Mouse (Mus musculus) stomach, embryonic 15.5 days (tissue): ENCODE data around the gene Zfp358. TPM values are rescaled to one million over a fixed set of nuclear protein-coding genes. Genes with fewer than 3 reads are reported as not detected.

Experiments
- ATAC-seq: fragments of 200-750 bp; cut with Nextera tagmentation; 2 replicates; pipeline ENCODE4 v1.8.0; 2017; ENCODE audit warnings: low read depth, moderate number of reproducible peaks, moderate TSS enrichment; ENCODE audit not compliant: insufficient read depth, low FRiP score
- H3K27ac ChIP-seq: fragments of 300-500 bp; sonication (generic); 2 replicates; pipeline ENCODE4 v1.5.1; 2015; ENCODE audit warnings: mild to moderate bottlenecking, inconsistent platforms
- H3K27me3 ChIP-seq: fragments of 300-500 bp; sonication (generic); replicated peaks from 2 replicates; pipeline ENCODE4 v1.6.1; 2015; ENCODE audit warnings: inconsistent platforms
- H3K36me3 ChIP-seq: fragments of 300-500 bp; sonication (generic); 2 replicates; pipeline ENCODE4 v1.6.1; 2015; ENCODE audit warnings: inconsistent platforms
- H3K4me1 ChIP-seq: fragments of 300-500 bp; sonication (generic); 2 replicates; pipeline ENCODE4 v1.6.1; 2015; ENCODE audit warnings: inconsistent platforms
- H3K4me2 ChIP-seq: fragments of 300-500 bp; sonication (generic); 2 replicates; pipeline ENCODE4 v1.6.1; 2015; ENCODE audit warnings: mild to moderate bottlenecking, inconsistent platforms
- H3K4me3 ChIP-seq: fragments of 300-500 bp; sonication (generic); replicated peaks from 2 replicates; pipeline ENCODE4 v1.5.1; 2015; ENCODE audit warnings: inconsistent platforms
- H3K9ac ChIP-seq: fragments of 300-500 bp; sonication (generic); 2 replicates; pipeline ENCODE4 v1.6.1; 2015; ENCODE audit warnings: inconsistent platforms
- H3K9me3 ChIP-seq: fragments of 300-500 bp; sonication (generic); 2 replicates; pipeline ENCODE4 v1.6.1; 2016; ENCODE audit warnings: inconsistent platforms
- WGBS: fragments of 180-500 bp; shearing (Covaris S2); methylation state at CpG from one replicate; pipeline ENCODE4 v1.1.7; 2015; 5-methylcytosine and 5-hydroxymethylcytosine counted together
- polyA plus RNA-seq: library from polyadenylated mRNA; unstranded; fragments of >200 nt; fragmentation: Nextera tagmentation; extraction: Ambion mirVana; gene quantifications from 2 replicates; pipeline ENCODE4 v1.2.1, GENCODE M21; 2015

Zfp358 gene
- polyA plus RNA-seq, 1 experiment from 2014 or later = 34.5 TPM

- Histone ChIP-seq H3K4me1 (no peaks in the 10 kb centered on the region), H3K4me2 (no peak overlapping the region), H3K9ac (no peak overlapping the region), H3K9me3 (no peaks in the 10 kb centered on the region), H3K27ac (0 out of 2 replicates have a peak overlapping the region, but pooled peaks have one; percentile 11), H3K27me3 (peaks cover 6% of the 10 kb centered on the region; the same call in 1 of the 2 replicates), H3K4me3 (no peak overlapping the region), H3K36me3 (no peaks in the 10 kb centered on the region)
- WGBS = 43% methylated on average over 4 of the region's 4 CpGs
- no peak for ATAC-seq
These were observed 12.6 kb upstream of the Zfp358 start for GRCm38 (mm10) chr8:3480221-3480785.

GRCm38 (mm10) chr8:3481605-3482004, 11.3 kb upstream of the Zfp358 start:
- WGBS = 61% methylated on average over 5 of the region's 5 CpGs
- Histone ChIP-seq H3K4me2 (no peak overlapping the region), H3K9ac (no peak overlapping the region), H3K36me3 (no peaks in the 10 kb centered on the region), H3K4me1 (no peaks in the 10 kb centered on the region), H3K27me3 (no peaks in the 10 kb centered on the region), H3K9me3 (no peaks in the 10 kb centered on the region), H3K4me3 (no peak overlapping the region), H3K27ac (no peak overlapping the region)
- no peak for ATAC-seq

DNA sequence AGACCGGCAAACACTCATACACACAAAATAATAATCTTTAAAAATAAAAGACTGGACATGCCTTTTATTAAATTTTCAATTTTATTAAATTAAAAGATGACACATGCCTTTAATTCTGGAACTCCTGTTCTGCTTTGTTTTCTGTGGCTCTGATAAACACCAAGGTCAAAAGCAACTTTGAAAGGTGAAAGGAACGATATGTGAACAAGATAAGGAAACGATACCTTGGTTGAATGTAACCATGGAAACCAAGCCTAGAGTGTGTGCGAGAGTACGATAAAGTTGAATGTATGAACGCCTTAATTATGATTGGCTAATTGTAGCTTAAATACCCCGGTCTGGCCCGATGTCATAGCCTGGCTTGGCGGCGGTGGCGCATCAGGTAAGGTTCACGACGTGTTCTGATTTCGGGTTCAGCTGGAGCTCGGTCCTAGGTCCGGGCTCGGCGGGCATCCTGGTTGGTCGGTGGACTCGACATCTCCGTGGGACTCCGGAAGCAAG, 10.6 kb upstream of the Zfp358 start:
- no peak for ATAC-seq
- H3K27me3 ChIP-seq = no peaks in the 10 kb centered on the region
- no peak overlapping the region for H3K9ac ChIP-seq
- H3K36me3 ChIP-seq = no peaks in the 10 kb centered on the region
- H3K27ac ChIP-seq = no peak overlapping the region
- no peak overlapping the region for H3K4me3 ChIP-seq
- no peak overlapping the region for H3K4me2 ChIP-seq
- H3K4me1 ChIP-seq = no peaks in the 10 kb centered on the region
- 84% methylated on average over 22 of the region's 22 CpGs for WGBS
- H3K9me3 ChIP-seq = no peaks in the 10 kb centered on the region

GRCm38 (mm10) chr8:3483546-3483945, 9.4 kb upstream of the Zfp358 start:
- no peak for ATAC-seq
- Histone ChIP-seq H3K9me3 (no peaks in the 10 kb centered on the region), H3K36me3 (no peaks in the 10 kb centered on the region), H3K4me3 (no peak overlapping the region), H3K9ac (no peak overlapping the region), H3K4me2 (no peak overlapping the region), H3K27me3 (no peaks in the 10 kb centered on the region), H3K4me1 (no peaks in the 10 kb centered on the region), H3K27ac (no peak overlapping the region)
- 70% methylated on average over 7 of the region's 7 CpGs for WGBS

GRCm38 (mm10) chr8:3485192-3485591, 7.7 kb upstream of the Zfp358 start:
- no peak for ATAC-seq
- H3K27ac ChIP-seq = no peak overlapping the region
- WGBS = 30% methylated on average over 5 of the region's 5 CpGs
- H3K36me3 ChIP-seq = no peaks in the 10 kb centered on the region
- H3K4me3 ChIP-seq = no peak overlapping the region
- no peaks in the 10 kb centered on the region for H3K4me1 ChIP-seq
- no peak overlapping the region for H3K4me2 ChIP-seq
- no peaks in the 10 kb centered on the region for H3K9me3 ChIP-seq
- no peak overlapping the region for H3K9ac ChIP-seq
- no peaks in the 10 kb centered on the region for H3K27me3 ChIP-seq

DNA sequence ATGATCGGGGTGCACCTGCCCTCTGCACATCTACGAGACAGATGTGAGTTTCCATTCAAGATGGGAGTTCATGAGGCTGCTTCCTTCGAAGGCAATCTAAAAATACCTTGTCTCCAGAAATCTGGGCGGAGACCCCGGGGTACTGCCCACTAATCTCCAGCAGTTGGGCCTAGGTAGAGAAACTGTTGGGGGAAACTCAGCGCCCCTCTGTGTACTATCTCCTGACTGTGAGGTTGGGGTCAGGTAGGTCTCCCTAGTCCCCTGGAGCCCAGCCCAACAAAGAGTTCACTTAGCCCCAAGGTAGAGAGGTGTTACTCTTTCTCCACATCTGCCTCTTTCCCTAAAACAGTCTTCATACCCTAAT, 889 bp downstream of the Zfp358 start:
- H3K27me3 ChIP-seq = no peaks in the 10 kb centered on the region

GRCm38 (mm10) chr8:3495578-3496427, 2.9 kb downstream of the Zfp358 start:
- Histone ChIP-seq H3K27me3 (no peaks in the 10 kb centered on the region), H3K4me3 (no peak overlapping the region), H3K9ac (no peak overlapping the region), H3K4me1 (peaks cover 4% of the 10 kb centered on the region; the same call in 1 of the 2 replicates), H3K36me3 (peaks cover 16% of the 10 kb centered on the region), H3K27ac (no peak overlapping the region), H3K9me3 (no peaks in the 10 kb centered on the region), H3K4me2 (no peak overlapping the region)
- WGBS = 95% methylated on average over 44 of the region's 44 CpGs
- no peak for ATAC-seq

More for the DNA sequence above, 889 bp downstream of the Zfp358 start:
- Histone ChIP-seq H3K36me3 (peaks cover 16% of the 10 kb centered on the region), H3K4me2 (peak overlapping the region; percentile 67), H3K9ac (peak overlapping the region; percentile 99), H3K9me3 (no peaks in the 10 kb centered on the region), H3K4me1 (peaks cover 3% of the 10 kb centered on the region; the same call in 1 of the 2 replicates), H3K27ac (peak overlapping the region; percentile 85; the same call in 1 of the 2 replicates), H3K4me3 (peak overlapping the region; percentile 96)
- WGBS = 26% methylated on average over 6 of the region's 6 CpGs
- ATAC-seq = 0 out of 2 replicates have a peak, but pooled peaks have one; percentile 1

DNA sequence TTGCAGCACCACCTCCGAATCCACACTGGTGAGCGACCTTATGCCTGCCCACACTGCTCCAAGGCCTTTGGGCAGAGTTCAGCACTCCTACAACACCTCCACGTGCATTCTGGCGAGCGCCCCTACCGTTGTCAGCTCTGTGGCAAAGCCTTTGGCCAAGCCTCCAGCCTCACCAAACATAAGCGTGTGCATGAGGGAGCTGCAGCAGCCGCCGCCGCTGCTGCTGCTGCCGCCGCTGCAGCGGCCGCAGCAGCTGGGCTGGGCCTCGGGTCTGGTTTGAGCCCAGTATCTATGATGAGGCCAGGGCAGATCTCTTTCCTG, 3.5 kb downstream of the Zfp358 start:
- no peak for ATAC-seq
- no peak overlapping the region for H3K4me3 ChIP-seq
- H3K27me3 ChIP-seq = no peaks in the 10 kb centered on the region
- H3K4me2 ChIP-seq = no peak overlapping the region
- peaks cover 16% of the 10 kb centered on the region for H3K36me3 ChIP-seq
- no peak overlapping the region for H3K27ac ChIP-seq
- WGBS = 94% methylated on average over 15 of the region's 15 CpGs
- peaks cover 10% of the 10 kb centered on the region for H3K4me1 ChIP-seq
- H3K9me3 ChIP-seq = no peaks in the 10 kb centered on the region
- H3K9ac ChIP-seq = no peak overlapping the region

DNA sequence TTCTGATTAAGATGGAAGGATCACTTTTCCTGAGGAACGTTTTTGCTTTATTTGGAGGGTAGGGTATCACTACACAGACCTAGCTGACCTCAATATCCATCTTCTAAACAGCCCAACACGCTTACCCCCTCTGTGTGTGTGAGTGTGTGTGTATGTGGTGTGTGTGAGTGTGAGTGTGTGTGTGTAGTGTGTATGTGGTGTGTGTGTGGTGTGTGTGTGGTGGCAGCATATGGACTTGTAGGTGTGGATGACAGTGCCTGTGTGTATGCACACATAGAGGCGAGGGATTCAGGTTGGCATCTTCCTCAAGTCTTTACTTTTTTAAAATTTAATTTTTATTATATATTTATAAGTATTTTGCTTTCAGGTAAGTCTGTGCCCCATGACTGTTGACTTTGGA, 5.6 kb downstream of the Zfp358 start:
- WGBS = 80% methylated on average over 3 of the region's 3 CpGs
- H3K4me1 ChIP-seq = peaks cover 18% of the 10 kb centered on the region
- no peaks in the 10 kb centered on the region for H3K27me3 ChIP-seq
- H3K36me3 ChIP-seq = peaks cover 16% of the 10 kb centered on the region
- no peak for ATAC-seq
- H3K9ac ChIP-seq = no peak overlapping the region
- H3K27ac ChIP-seq = no peak overlapping the region
- H3K4me2 ChIP-seq = no peak overlapping the region
- no peaks in the 10 kb centered on the region for H3K9me3 ChIP-seq
- no peak overlapping the region for H3K4me3 ChIP-seq

GRCm38 (mm10) chr8:3499751-3500150, 6.8 kb downstream of the Zfp358 start:
- ATAC-seq = peak; percentile 20

DNA sequence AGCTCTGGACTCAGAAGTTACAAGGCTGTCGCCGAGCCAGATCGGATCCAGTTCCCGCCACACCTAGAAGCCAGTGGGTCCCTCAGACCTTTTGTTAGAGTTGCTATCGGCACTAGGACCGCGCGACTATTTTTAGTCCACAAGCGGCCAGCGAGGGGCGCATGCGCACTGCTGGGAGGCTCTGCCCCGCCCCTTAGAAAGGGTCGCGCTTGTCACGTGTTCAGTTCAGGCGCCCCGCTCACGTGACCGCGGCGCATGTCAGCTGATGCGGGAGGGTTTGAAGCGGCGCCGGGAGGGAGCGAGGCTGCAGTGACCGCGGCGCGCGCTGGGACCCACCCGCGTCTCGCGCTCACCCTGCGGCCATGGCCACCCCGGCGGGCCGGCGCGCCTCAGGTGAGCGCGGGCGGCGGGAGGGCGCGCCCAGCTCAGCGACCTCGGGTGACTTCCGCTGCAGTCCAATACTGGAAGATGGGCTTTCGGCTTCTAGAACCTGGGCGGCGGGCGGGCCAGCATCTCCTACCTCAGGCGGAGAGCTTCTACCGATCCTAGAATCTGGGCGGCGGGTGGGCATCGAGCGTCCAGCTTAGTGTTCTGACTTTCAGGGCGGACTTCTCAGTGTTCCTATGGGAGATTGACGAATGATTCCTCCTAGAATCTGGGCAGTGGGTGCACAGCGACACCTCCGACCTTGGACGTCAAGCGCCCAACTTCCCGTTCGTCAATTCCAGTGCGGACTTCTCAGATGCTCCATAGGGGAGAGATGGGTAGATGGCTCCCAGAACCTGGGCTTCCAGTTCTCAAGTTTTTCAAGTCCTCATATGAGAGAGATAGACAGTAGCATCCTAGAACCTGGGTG, 7.5 kb downstream of the Zfp358 start, which contains the start of gene Mcoln1:
Gene Mcoln1, plus strand, starts transcription at position 223 of the 856 bp plus-strand sequence.
- H3K36me3 ChIP-seq = peaks cover 13% of the 10 kb centered on the region
- H3K4me1 ChIP-seq = peaks cover 15% of the 10 kb centered on the region
- peak within 1 kb of the TSS; percentile 80 for H3K9ac ChIP-seq
- peak within 1 kb of the TSS; percentile 80 for H3K27ac ChIP-seq
- H3K4me2 ChIP-seq = peak within 1 kb of the TSS; percentile 79
- H3K9me3 ChIP-seq = no peaks in the 10 kb centered on the region
- no peaks in the 10 kb centered on the region for H3K27me3 ChIP-seq
- ATAC-seq = peak; percentile 89
- under 1% methylated on average over 60 of the region's 70 CpGs for WGBS
- H3K4me3 ChIP-seq = peak within 1 kb of the TSS; percentile 90

More at GRCm38 (mm10) chr8:3499751-3500150, 6.8 kb downstream of the Zfp358 start:
- H3K4me1 ChIP-seq = peaks cover 15% of the 10 kb centered on the region
- no peaks in the 10 kb centered on the region for H3K9me3 ChIP-seq
- peak overlapping the region; percentile 27; the same call in 1 of the 2 replicates for H3K9ac ChIP-seq
- H3K4me3 ChIP-seq = peak overlapping the region; percentile 90
- H3K36me3 ChIP-seq = peaks cover 16% of the 10 kb centered on the region
- peak overlapping the region; percentile 56 for H3K4me2 ChIP-seq
- peak overlapping the region; percentile 80 for H3K27ac ChIP-seq
- H3K27me3 ChIP-seq = no peaks in the 10 kb centered on the region
- WGBS = 6% methylated on average over 8 of the region's 8 CpGs
